Mouse (Mus musculus): ENCODE measurements around the gene Gm10320.

Gene Gm10320

DNA sequence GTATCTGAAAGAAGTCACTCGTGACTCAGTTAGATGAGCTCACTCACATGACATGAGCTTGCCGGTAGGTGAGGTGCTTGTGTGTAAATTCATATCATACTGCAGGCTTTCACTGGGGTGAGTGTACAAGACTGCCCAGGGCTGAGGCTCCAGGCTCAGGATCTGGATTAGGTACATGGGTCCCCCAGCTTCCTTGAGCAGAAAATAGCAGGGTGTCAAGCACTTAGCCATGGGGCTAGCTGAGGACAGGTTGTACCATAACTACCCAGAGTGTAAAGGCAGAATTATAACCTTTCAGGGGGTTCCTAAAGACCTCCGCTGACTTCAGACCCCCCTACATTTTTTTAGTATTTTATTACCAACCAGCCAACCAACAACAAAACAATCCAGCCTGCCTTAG lies at the start of gene Gm10320:
Gm10320 (minus strand) TSS at position 93 of the 400 bp plus-strand sequence.
- no peak for DNase-seq (ENCODE audit: low read depth, low spot score)

DNA sequence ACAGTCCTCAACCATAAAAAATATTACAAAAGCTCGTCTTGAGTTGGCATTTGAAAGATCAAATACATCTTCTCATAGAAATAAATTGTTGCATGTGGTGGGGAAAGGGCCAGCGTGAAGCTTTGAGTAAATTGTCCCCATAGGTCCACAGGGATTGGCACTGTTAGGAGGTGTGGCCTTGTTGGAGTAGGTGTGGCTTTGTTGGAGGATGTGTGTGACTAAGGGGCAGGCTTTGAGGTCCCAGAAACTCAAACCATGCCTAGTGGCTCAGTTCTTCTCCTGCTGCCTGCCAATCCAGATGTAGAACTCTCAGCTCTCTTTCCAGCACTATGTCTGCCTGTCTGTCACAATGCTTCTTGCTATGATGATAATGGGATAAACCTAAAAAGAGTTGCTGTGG lies 49.8 kb upstream of the Gm10320 start:
- DNase-seq (ENCODE audit: low read depth, low spot score): no peak

DNA sequence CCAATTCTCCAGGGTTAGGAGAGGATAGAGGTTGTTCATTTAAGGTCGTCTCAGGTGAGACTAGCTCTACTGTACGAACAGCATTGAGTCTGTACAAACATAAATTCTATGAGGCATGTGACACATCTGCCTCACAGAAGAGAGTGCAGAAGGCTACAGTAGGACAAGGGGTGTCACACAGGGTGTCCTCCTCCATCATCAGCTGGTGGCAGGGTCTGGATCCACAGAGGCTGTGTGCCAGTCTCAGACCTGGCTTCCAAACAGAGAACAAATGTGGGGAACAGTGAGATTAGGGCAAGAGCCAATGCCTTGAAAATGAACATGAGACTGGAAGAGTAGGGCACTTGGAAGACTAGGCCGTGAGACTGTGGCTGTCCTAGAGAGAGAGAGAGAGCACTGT lies 48.4 kb upstream of the Gm10320 start:
- DNase-seq (ENCODE audit: low read depth, low spot score): no peak

DNA sequence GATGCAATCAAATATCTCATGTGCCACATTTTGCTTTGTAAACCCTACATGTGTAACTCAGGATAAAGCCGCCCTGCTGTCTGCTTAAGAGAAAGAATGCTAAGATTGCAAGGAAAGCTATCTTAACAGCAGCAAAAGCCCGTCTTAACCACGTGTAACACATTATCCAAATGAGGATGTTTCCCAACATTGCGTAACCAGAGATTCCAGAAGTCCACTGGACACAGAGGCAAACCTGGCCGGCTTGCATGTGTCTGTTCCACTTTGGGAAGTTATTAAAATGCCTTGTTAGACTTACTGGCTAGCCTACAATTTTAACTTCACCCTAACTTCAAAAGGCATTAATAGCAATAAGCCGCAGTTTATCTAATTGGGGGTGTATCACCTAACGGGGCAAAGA lies 47.5 kb upstream of the Gm10320 start:
- DNase-seq (ENCODE audit: low read depth, low spot score): no peak

DNA sequence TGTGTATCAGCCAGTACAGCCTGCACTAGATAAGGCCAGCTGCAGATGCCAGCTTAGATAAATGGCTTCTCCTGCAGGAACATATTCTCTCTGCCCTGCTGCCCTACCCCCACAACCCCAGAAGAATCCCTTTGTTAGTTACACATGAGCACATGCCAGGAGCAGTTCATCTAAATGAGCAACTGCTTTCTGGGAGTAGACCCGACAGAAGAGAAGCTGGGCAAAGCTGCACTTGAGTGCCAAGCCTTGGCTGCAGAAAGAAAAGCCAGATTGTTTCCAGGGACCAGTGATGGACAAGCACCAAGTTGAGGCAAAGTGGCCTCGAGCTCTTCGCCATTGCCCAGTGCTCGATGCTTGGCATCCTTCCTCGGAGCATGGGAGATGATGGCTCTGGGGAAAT lies 46.8 kb upstream of the Gm10320 start:
- DNase-seq (ENCODE audit: low read depth, low spot score): no peak

DNA sequence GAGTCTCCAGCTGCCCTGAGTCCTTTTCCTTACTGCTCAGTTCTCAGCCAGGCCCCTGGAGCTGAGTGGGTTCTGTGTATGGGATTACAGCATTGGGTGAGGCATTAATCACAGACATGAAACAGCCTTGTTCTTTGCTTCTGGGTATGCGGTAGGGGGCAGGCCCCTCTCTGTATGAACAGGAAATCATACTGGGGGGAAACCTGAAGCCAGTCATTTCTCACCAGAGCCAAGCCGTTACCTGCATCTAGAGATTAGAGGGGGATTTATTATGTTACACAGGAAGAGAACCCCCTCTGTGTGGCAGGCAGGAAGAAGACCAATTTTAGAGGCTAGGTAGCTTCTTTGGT lies 43.1 kb upstream of the Gm10320 start:
- DNase-seq (ENCODE audit: low read depth, low spot score): no peak

DNA sequence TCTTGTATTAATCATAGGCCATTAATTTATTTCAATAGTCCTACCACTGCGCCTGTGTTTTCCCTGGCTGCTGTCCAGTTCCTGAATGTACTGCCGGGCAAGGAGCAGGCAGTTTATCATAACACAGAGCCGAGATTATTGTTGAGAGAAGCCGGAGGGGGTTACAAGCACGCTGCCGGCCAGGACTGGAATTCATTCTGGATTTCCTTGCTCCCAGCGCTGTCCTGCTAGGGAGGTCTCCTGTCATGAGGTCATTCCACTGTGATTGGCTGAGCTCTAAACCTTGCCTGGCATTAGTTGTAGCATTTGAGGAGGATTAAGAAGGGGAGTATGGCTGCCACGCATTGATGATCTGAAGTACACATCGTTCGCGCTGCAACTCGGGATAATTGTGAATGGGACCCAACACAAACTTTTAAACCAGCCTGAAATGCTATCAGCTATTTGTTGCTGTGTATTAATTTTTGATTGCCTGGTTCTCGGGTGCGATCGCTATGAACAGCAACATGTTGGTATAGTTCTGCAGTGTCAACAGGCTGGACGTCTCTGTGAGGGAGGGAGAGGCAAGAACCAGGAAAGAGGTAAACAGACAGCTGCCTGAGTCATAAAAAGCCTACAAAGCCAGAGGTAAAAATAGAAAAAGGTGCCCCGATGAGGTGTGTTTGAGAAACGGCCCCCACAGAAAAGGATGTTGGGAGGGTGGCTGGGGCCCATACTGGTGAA lies 42.5 kb upstream of the Gm10320 start:
- DNase-seq (ENCODE audit: low read depth, low spot score): no peak

DNA sequence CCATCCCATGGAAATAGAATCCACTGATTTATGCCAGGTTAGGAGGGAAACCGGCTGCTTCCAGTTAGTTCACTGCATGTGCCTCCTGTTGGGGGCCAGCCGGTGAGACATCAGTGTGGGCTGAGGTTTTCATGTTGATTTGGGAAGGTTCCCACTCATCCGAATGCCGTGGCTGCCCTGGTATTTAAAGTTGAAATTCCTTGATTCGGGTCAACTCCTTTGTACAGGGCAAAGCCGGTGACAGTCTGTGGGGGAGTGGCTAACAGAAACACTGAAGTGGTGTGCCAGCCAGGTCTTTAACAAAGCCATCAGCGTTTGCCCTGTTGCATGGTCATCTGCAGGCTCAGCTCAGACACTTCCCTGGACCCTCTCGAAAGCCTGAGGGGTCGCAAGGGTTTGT lies 41.6 kb upstream of the Gm10320 start:
- no peak for DNase-seq (ENCODE audit: low read depth, low spot score)

DNA sequence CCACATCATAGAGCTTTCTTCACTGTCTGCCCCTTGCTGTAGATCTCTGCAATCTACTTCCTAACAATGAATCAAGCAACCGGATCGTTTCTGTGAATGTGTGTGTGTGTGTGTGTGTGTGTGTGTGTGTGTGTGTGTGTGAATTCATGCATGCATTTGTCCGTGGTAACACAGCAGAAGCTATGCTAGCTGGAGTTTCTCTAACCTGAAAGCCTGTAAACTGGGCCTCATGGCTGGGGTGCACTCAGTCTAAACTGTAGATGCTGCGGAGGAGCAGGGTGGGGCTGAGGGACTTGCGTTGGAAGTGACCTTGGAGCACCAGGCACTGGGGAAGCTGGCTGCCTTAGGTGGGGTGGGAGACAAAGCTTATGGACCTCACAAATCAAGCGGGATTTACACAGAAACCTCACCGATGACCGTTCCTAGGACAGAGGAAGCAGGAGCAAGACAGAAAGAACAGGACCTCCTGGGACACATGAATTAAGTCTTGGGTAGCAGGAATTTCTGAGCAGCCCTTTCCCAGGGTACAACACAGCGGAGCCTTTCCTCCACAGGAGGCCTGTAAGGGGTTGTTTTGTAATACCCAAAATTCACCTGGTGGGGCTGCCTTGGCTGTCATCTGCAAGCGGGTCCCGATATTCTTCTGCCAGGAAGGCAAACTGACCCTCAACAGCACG lies 41.0 kb upstream of the Gm10320 start:
- DNase-seq (ENCODE audit: low read depth, low spot score): no peak

DNA sequence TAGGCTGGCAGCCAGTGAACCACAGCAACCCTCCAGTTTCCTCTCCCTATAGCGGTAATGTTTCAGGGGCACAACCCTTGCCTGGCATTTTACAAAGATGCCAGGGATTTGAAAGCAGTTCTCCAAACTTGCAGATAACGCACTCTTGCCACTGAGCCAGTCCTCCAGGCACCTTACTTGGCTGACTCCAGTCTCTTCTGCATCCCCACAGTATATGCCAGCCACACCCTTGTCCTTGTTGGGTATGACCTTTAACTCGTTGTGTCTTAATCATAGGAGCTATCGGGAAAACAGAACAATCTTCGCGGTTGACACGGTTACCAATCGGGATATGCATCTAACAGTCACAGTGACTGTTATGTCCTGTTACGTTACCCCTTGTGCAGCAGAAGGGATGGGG lies 40.2 kb upstream of the Gm10320 start:
- DNase-seq (ENCODE audit: low read depth, low spot score): no peak

DNA sequence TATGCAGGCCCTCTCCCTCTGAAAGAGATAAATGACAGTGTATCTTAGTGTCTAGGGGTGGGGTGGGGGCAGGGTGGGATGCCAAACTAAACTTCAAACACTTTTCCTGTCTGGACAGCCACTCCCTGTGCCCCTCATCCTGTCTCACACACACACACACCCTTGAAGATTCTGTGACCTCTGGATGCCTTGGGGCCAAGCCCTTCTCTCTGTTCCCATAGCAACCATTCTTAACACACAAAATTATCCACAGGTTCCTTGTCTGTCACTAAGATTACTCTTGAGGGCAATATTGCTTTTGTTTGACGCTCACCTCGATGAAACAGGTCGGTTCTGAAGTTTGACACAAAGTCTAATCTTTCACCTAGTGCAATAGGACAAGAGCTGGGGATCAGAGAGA lies 39.5 kb upstream of the Gm10320 start:
- DNase-seq (ENCODE audit: low read depth, low spot score): no peak

DNA sequence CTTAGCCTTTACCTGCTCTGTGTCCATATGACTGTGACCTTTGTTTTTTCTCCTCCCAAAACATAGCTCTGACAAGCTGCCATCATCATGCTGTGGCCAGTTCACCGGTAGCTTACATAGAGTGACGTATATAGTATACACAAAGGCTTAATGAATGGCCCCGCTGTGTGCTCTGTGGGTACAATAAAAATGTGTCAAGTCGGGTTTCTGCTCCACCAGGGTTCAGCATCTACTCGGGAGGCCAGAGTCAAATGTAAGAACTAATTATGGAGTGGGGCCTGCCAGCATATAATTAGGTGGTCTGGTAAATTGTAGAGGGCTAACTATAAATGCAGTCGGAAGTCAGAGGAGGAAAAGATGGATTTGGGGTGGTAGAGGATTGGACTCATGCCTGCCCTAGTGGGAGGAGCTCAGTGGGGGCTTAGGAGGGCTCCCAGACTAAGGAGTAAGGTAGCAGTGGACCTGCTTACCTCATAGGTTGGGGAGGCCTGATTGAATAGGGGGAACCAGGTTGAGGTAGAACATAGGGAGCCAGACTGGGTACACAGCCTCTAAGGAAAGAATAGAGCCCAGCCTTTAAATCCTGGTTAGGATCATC lies 32.0 kb upstream of the Gm10320 start:
- DNase-seq (ENCODE audit: low read depth, low spot score): no peak

DNA sequence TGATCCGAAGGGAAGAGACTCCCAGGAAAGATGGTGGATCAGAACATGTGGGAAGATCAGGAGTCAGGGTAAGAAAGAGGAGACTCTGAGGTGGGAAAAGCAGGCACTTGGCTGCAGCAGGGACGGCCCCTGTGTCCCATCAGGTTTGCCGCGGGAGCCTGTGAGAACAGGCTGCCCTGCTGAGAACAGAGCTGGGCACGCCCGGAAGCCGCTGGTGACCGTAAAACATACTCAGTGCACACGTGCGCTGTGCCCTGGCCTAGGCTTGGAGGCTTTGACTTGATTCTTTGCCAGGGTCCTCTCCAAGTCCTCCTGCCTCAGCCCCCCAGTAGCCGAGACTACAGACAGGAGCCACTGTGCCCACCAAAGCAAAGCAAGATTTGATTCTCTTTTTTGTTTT lies 26.5 kb upstream of the Gm10320 start:
- no peak for DNase-seq (ENCODE audit: low read depth, low spot score)

DNA sequence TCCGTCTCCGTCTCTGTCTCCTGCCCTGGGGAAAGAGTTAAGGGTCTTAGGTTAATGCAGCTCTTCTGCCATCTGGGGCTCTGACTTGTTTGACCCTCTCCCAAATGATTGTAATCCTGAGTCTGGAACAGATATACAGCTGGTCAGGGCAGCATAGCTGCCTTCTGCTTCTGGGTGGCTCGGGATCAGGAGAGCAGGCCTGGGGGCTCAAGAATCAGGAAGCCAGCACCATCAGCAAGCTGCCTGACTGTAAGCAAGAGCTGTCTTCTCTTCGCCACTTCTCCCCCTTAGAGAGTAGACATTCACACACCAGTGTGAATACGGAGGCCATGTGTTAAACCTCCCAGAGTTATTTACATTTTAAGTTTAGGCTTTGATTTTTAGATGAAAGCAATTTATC lies 25.9 kb upstream of the Gm10320 start:
- no peak for DNase-seq (ENCODE audit: low read depth, low spot score)

DNA sequence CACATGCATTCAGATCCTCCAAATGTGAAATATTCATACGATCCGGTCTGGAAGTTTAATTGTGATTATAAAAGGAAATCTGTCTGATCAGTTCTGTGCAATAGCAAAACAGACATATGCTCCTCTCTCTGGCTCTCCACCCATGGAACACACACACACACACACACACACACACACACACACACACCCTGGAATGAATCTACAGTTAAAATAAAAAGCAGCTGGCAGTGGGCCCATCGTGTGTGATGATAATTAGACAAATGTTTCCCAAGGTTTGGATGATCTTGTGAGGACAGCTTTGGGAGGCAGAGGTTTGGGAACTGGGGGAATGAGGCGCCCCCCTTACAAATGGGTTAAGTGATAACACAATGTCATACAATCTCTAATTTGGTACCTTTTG lies 25.2 kb upstream of the Gm10320 start:
- no peak for DNase-seq (ENCODE audit: low read depth, low spot score)

DNA sequence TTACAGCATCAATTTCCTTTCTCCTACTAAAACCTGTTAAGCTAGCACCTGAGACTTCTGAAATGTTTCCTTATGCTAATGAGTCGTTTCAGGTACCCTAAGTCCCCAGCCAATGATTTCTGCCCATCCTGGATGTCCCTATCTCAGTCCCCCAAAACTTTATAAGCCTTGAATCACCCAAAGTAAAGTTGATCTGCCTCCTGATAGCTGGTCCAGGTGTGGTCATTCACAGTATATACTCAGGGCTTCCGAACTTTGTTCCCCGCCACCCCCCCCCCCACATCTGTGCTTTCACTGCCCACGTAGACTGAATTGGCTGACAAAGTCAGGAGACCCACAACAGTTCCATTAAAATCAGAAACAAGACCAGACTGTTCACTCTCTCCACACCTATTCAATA lies 20.3 kb upstream of the Gm10320 start:
- DNase-seq (ENCODE audit: low read depth, low spot score): no peak

DNA sequence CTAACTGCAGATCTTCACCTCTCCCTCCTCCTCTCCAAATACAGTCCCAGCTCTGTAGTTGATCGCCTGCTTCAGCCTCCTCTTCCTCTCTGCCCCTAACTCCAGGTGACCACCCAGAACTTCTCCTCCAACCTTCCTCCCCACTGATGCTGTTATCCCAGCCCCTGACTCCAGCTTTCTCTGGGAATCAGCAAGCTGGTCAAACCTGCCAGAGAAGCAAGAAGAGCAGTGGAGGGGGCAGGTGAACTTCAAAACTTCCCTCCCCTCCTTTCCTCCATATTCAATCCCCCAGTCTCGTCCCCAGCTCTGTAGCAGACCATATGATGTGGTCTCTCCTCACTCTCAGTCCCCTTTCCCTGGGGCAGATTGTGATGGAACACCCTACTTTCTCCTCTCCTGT lies 15.9 kb upstream of the Gm10320 start:
- no peak for DNase-seq (ENCODE audit: low read depth, low spot score)

DNA sequence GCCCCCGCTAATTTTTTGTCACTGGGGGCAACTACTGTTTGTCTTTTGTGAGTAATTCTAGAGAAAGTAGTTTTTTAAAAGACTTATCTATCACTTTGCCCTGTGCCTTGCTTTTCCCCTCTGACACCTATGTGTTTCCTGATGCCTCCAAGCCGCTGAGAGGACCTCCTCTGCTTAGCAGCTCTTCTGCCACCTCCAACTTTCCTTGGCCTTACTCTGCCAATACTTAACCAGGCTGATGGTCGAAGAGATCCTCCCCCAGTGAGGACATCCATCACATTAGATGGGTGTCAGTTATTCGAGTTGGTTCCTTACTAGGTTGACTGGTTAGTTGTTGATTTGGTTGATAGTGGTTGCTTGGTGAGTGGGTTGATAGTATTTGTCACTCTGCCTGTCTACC lies 14.7 kb upstream of the Gm10320 start:
- no peak for DNase-seq (ENCODE audit: low read depth, low spot score)

DNA sequence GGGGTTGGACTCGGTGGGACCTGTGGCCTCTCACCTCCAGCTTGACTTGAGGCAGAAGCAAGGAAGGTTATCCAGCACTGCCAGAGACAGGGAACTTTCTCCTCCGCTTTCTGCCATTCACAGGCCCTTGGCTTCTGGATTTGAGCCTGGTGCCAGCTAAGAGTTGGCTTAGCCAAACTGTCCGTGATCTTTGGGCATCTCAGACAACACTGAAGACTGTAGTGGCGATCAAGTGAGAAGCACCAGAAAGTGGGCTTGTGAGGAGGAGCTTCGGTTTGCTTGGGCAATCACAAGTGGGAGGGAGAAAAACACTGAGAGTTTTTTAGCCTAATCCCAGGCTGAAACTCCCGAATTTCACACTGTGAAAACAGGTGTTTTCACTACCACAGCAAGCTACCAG lies 14.2 kb upstream of the Gm10320 start:
- DNase-seq (ENCODE audit: low read depth, low spot score): no peak

DNA sequence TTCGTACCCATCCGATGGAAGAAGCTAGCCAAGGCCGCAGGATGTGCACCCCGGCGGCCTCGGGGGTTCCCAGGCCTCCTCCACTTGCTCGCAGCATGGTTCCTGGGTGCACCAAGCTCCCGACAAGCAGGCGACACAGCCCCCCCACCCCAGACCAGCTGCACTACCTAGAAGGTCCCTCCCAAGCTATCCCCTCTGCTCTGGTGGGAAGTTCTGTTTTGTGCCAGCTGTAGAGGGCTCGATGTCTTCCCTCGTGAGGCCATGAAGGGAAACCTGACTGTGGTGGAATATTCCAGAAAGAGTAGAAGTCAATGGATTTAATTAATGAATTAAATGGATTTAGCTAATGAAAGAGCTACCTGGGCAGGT lies 13.7 kb upstream of the Gm10320 start:
- no peak for DNase-seq (ENCODE audit: low read depth, low spot score)

DNA sequence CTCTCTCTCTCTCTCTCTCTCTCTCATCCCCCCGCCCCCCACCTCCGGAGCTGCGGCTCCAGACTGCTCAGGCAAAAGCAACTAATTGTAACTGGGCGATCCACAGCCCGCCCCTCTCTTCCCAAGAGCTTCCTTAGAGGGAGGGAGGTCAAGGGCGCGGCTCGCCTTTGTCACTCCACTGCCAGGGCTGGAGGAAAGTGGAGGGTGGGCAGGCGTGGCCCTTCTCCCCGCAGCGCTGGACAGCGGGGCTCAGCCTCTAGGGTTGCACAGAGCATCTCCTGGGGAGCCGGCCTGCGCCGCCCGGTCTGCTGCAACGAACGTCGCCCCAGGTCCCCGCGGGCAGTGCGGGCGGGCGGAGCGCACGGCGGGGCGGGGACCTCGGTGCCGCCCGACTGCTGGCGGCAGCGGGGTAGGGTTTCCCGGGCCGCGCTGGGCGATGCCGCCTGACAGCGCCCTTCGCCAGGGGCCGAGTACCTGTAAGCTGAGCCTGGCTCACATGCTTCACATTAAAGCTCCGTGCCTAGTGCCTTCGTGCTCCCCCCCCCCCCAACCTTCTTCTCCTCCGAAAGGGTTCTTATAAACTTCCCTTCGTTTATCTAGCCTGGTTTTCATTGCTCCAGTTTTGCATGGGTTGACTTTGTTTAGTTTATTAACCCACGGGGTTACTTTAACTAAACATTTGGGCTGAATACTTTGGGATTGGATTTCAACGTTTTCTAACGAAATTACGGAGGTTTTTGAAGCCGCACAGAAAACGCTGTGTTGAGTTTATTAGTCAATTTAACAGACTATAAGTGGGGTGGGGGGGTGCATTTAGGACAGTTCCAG lies 13.1 kb upstream of the Gm10320 start:
- DNase-seq (ENCODE audit: low read depth, low spot score): no peak

DNA sequence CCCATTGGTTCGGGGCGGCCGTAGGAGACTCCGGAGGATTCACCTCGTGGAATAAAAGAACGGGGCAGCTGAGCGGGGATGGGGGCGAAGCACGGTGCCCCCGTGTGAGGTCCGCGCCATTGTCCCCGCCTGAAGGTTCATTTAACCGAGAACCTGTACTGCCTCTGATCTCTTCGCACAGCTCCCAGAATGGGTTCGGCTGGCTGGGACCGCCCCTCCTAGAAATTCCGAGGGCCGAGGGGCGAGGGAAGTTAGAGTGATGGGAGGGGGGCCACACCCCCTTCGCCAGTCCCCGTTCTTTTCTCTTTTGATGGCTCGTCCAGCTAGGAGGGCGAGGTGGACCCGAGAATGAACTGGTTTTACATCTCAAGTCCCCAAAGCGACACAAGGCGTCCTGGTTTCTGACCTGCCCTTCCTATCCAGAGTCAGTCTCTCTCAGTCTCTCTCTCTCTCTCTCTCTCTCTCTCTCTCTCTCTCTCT lies 12.4 kb upstream of the Gm10320 start:
- no peak for DNase-seq (ENCODE audit: low read depth, low spot score)
